Mouse (Mus musculus): ENCODE data around the gene Dtl.

GRCm38 (mm10) chr1:191575458-191576247, at the start of gene Dtl, which contains the start of gene Ints7:
- TF ChIP-seq GATA1 (IDR thresholded peaks at IDR 0.05; ENCODE audit: borderline replicate concordance, low read length) (no peak), FLI1 (IDR thresholded peaks at IDR 0.05; ENCODE audit: low read length) (no peak; the same call in 1 of the 2 replicates)

Data from megakaryocyte, embryonic 14.5 days (primary cell).